Mouse (Mus musculus): ENCODE measurements around the gene Nop53.
A peak's percentile ranks its signal among the peaks of the same experiment; 100 is the strongest.

DNA sequence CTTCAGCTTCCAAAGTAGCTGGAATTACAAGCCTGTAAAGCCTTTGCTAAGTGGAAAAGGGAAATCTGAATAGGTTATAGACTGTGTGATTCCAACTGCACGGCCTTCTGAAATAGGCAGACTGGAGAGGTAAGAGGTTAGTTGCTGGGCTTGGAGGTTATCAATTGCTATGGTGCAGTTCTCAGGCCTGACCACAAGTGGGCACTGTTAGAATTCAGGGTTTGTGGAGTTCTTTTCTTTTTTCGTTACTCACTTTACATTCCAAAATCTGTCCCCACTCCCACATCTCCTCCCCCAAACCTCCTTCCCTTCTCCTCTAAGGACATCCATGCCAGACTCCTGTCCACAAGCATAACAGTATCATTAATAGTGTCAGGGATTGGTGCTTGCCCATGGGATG, 31.6 kb downstream of the Nop53 start:
- TF ChIP-seq CTCF (IDR thresholded peaks at IDR 0.05; ENCODE audit: low read depth) (peak; percentile 64), EP300 (IDR thresholded peaks at IDR 0.05; ENCODE audit: low read depth) (no peak)
